Mouse (Mus musculus) frontal cortex, postnatal 36 days (tissue): Measurements from ENCODE around the gene Dzip1l.

Experiments used
- DNase-seq, 2 experiments: peaks; one replicate each; pipeline ENCODE4 v3.0.0; 2022; ENCODE audit warnings: low spot score in 2 of 2

Dzip1l gene

DNA sequence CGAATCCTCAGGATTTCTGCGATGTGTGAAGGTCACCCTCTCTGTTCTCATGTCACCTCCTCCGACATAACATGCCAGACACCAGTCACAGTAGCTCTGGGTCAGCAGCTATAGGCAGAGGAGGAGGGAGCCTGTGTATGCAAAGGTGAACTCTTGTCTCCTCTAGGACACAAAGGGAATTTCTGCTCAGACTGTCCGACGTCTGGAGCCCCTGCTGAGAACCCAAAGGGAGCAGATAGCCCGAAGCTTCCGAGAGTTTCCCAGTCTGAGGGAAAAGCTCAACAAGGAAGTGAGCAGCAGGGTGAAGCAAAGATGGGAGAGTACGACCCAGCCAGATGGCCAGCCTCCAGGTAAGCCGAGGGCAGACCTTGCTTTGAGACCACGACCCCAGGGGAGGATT lies 31.5 kb downstream of the Dzip1l start:
- no peak for DNase-seq

- DNase-seq, result no peak
These were observed 32.4 kb downstream of the Dzip1l start for GRCm38 (mm10) chr9:99661606-99662166.

DNA sequence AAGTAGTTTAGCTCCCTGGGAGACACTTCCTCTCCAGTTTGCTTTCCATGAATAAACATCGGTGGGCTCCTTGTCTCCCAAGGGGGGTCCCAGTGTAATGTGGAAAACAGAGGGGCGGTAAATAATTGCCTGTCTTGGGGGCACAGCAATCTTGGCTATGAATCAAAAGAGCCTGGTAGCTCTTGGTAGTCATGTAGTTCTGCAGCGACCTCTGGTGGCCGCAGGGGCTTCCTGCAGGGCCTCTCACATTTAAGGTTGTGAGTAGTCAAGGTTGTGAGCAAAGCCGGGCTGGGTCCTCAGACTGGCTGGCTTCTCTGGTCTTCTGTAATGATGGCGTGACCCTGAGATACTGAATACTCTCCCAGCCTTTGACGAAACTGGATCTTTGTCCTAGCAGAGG lies 33.1 kb downstream of the Dzip1l start:
- DNase-seq, result peak; percentile 63 to 75

DNA sequence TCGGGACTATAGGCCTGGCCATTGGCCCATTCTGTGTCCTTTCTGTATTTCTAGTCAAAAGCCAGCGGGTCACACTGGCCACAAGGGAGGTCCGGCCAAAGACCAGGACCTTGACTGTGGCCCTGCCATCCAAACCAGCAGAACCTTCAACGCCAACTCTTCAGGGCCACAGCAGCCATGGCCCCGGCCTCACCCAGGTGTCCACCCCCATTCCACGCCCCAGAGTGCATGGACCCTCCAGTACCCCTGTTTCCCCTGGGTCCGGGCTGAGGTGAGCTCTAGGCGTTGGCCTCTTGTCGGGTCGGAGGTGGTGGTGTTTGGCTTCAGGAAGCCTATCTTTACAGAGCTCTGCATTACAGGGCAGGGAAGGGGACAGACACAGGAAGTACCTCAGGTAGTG lies 33.6 kb downstream of the Dzip1l start:
- no peak for DNase-seq

- no peak for DNase-seq
These were observed 38.3 kb downstream of the Dzip1l start for GRCm38 (mm10) chr9:99667596-99667995.

DNA sequence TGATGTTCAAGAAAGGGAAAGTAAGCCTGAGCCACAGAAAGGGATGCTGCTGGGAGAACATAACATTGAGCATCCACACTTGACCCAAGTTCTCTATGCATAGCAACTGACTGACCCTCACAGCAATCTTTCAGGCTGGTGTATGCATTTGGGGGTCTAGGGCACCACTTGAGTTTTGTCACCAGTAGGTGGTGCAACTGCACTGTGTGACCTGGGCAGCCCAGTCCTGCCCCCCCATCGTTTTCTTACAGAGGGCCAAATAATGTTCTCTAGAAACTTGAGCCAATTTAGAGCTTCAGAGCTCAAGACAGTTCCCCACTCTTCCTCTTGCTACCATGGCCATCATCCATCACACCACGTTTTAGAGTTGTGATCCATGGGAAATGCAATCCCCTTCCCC lies 42.3 kb downstream of the Dzip1l start:
- DNase-seq, result no peak

DNA sequence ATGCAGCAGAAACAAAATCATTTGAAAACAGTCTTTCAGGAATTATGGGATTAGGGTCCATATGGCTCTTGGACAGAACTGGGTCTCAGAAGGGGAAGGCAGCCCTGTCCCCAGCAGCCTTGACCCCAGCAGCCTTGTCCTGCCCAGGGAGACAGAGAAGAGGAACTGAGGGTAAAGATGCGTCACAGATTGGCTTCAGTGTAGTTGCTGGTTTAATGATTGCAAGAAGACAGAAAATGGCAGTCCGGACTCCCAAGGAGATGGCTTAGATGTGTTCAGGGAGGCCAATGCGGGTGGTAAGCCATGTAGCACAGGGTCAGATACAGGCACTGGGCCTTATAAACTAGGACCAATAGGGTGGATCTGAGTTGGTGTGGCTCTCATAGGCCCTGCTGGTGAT lies 46.4 kb downstream of the Dzip1l start:
- no peak for DNase-seq

GRCm38 (mm10) chr9:99681980-99682570 lies 52.8 kb downstream of the Dzip1l start:
- DNase-seq, result peak; percentile 49 to 57

DNA sequence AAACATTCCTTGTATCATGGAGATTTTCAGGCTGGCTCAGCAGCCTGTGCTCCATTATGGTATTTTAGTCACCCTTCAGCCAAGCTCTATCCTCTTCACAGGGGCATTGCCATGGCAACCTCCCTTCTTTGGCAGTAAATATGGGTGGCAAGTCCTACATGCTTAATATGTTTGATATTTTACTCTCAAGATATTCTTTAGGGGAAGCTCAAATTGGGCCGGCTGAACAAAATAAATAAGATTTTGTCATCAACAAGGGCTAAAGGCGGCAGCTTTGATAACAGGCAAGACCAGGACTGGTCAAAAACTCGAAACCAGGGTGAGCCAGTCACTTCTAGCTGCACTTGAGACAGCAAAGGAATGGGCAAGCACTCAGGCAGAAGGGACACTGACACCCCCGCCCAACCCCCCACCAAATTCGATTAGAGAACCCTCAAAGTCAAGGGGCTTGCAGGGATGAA lies 55.8 kb downstream of the Dzip1l start:
- peak in 1 of 2 experiments; percentile 41 for DNase-seq

DNA sequence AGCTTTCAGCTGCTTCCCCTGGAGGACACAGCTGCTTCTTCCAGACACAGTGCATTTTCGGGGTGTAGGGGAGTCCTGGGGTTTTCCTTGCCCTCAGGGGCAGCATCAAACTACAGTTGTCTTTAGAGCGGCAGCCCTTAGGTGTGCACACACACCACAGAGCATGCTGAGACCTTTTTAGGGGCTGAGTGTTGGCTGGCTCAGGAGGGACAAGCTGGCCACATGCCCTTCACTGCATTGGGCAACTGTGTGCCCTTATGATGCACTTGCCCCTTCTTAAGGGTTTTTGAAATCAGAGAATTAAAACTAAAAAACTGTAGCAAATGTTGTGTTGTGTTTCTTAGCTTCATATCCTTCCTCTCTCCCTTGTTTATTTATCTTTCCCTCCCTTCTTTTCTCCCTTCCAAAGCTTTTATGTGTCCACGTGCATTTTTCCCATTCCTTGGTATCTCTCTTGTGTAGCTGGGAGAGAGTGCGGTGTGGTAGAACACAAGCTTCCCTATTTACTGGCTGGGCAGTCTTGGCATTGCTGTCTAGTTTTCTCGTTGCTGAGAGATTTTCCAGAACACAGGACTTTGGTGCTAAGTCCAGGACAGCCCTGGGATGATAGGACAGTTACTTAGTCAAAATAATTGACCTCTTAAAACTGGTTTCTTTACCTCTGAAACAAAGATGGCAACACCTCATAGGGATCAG lies 56.4 kb downstream of the Dzip1l start:
- DNase-seq, result no peak

DNA sequence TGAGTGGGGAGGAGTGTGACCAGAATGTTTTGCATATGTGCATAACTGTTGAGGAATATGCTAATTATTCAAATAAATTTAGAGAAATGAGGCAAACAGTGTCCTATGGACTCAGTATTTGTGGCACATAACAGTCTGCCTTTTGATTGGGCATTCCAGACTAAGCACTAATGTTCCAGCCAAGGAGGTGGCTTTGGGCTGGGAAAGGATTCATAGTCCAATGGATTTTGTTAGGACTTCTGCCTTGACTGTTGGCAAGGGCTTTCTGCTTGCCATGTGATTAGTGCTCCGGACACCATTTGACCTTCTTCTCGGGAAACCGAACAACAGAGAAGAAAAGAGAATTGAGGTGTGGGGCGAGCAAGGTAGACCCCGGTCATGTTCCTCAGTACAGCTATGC lies 60.5 kb downstream of the Dzip1l start:
- no peak for DNase-seq

- DNase-seq, result no peak
These were observed 61.1 kb downstream of the Dzip1l start for GRCm38 (mm10) chr9:99690386-99690785.

- no peak for DNase-seq
These were observed 65.7 kb downstream of the Dzip1l start for GRCm38 (mm10) chr9:99694961-99695360.

DNA sequence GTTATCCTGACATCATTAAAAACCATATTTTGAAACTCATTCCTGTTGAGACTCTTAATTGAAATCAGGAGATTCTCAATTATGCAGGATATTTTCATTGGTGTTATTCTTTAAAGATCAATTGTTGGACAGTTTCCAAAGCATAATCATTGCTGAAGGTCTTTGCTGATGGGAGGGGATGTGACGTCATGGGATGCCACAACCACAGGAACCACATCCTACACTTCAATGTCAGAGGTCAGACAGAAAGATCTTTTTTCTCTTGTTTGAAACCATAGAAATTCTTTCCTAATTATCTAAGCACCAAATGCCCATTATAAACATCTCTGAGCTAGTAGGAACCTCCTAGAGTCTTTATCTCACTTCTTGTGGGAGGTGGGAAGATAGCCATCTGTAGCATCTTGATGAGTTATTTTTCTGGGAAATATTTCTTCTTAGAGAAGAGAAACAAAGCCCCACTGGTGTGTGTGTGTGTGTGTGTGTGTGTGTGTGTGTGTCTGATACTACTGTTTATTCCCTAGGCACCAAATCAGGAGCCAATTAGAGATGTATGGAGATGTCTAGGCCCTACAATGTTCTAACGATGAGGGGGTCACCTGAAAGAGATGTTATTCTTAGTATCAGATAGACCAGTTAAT lies 70.6 kb downstream of the Dzip1l start:
- DNase-seq, result no peak

- DNase-seq, result no peak
These were observed 71.9 kb downstream of the Dzip1l start for GRCm38 (mm10) chr9:99701187-99701586.

GRCm38 (mm10) chr9:99702215-99702614 lies 72.9 kb downstream of the Dzip1l start:
- DNase-seq, result no peak

DNA sequence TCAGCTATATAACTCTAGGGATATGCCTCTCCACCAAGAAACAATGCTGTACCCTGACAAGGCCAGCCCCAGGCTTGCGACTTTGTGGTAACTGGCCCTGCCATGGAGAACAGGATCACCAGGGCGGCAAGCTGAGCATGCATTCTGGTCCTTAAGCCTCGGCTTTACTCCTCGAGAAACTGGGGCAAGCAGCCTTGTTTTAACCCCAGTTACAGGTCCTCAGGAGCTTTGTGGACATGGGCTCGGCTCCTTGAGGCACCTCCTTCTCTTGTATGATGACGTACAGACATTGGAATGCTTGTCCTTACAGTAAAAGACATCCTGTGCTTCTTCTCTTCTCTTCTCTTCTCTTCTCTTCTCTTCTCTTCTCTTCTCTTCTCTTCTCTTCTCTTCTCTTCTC lies 74.4 kb downstream of the Dzip1l start:
- no peak for DNase-seq

- no peak for DNase-seq
These were observed 77.0 kb downstream of the Dzip1l start for GRCm38 (mm10) chr9:99706264-99706663.

DNA sequence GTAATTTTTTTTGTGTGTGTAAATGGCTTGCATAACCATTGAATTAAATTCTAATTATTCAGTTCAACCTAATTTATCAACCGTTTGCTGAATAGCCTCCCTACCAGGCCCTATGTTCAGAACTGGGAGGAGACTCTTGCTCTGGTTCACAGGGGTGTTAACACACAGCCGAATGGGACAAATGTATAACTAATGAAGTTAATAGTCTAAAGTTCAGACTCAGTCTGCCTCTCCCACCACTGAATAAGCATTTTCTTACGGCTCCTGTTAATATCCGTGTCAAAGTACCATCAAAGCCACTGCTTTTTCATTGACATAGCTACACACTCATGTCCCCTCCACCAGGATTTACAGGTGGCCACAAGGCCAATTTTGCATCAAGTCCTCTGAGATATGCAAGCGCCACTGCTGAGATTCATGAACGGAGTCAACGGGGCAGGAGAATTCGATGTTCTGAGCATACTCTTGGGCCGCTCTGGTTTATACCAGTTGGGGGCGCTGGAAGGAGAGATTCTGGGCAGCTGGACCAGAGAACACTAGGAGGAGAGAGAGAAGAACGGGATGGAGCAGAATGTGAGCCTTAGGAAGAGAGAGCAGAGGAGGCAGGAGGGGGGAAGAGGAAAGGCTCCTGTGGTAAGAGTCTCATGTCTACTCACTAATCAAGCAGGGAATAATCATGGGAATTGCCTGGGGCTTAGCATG lies 78.3 kb downstream of the Dzip1l start:
- no peak for DNase-seq

GRCm38 (mm10) chr9:99709588-99710248 lies 80.4 kb downstream of the Dzip1l start:
- no peak for DNase-seq

DNA sequence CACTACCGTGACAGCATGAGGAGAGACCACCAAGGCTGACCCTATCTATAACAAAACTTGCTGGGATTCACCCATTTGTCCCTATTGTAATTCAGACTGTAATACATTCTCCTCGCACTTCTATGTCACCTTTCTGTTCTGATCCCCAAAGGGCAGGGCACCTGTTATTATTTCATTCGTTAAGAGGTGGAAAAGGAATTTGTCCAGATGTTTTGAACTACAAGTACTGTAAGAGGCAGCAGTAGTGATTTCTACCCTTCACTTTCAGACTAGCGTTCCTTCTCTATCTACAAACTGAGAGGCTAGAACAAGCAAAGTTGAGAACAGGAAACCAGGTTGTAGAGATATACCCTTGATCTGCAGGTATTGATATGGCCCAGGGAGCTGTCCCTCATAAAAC lies 81.0 kb downstream of the Dzip1l start:
- DNase-seq, result no peak

- DNase-seq, result no peak
These were observed 87.8 kb downstream of the Dzip1l start, which contains the start of gene Cldn18 for GRCm38 (mm10) chr9:99717134-99717533. Cldn18 (minus strand) TSS chr9:99717267.
